Mouse (Mus musculus) testis, adult 2 months (tissue): ENCODE data around the gene Fhad1. TPM values are rescaled to one million over a fixed set of nuclear protein-coding genes. Genes with fewer than 3 reads are reported as not detected.

Source experiments
- H3K27ac ChIP-seq: fragments of 200-500 bp; 2 replicates; pipeline ENCODE4 v1.5.1; 2012; ENCODE audit warnings: low read depth, low read length; ENCODE audit not compliant: control insufficient read depth, insufficient read depth
- H3K27me3 ChIP-seq: fragments of 200-500 bp; 2 replicates; pipeline ENCODE4 v1.6.1; 2012; ENCODE audit warnings: mild to moderate bottlenecking, low read length, moderate library complexity; ENCODE audit not compliant: control insufficient read depth, insufficient read depth
- H3K36me3 ChIP-seq: fragments of 200-500 bp; 2 replicates; pipeline ENCODE4 v1.6.1; 2012; ENCODE audit warnings: mild to moderate bottlenecking, low read length; ENCODE audit not compliant: control insufficient read depth, insufficient read depth
- H3K4me1 ChIP-seq: fragments of 200-500 bp; 2 replicates; pipeline ENCODE4 v1.6.1; 2012; ENCODE audit warnings: low read length; ENCODE audit not compliant: control insufficient read depth, insufficient read depth
- H3K4me3 ChIP-seq: fragments of 200-500 bp; 2 replicates; pipeline ENCODE4 v1.5.1; 2012; ENCODE audit warnings: low read depth, mild to moderate bottlenecking, low read length, moderate library complexity, mixed read lengths; ENCODE audit not compliant: control insufficient read depth
- CTCF ChIP-seq: fragments of 200-500 bp; IDR thresholded peaks from 2 replicates; pipeline ENCODE4 v1.5.1; 2012; ENCODE audit warnings: low read depth, mild to moderate bottlenecking, inconsistent platforms, low read length, moderate library complexity; ENCODE audit not compliant: control insufficient read depth, insufficient read depth, insufficient replicate concordance
- POLR2A ChIP-seq: fragments of 200-500 bp; IDR thresholded peaks from 2 replicates; pipeline ENCODE4 v1.6.1; 2012; ENCODE audit warnings: low read depth, mild to moderate bottlenecking, inconsistent platforms, low read length, moderate library complexity; ENCODE audit not compliant: control insufficient read depth
- polyA plus RNA-seq: library from polyadenylated mRNA; depleted of rRNA; stranded (reverse); fragments of >200 nt; gene quantifications from 2 replicates; pipeline ENCODE4 v1.2.3, GENCODE M21; 2012

Gene Fhad1
- polyA plus RNA-seq, 1 experiment: 186 TPM

GRCm38 (mm10) chr4:141957740-141958139, 57.1 kb downstream of the Fhad1 start:
- no peak overlapping the region for H3K4me3 ChIP-seq
- H3K27ac ChIP-seq: no peak overlapping the region
- H3K4me1 ChIP-seq: peaks cover 6% of the 10 kb centered on the region
- H3K36me3 ChIP-seq: no peaks in the 10 kb centered on the region
- no peaks in the 10 kb centered on the region for H3K27me3 ChIP-seq
- no peak for TF ChIP-seq CTCF
- no peak for TF ChIP-seq POLR2A

GRCm38 (mm10) chr4:141956931-141957330, 58.0 kb downstream of the Fhad1 start:
- H3K4me1 ChIP-seq: peaks cover 6% of the 10 kb centered on the region
- H3K4me3 ChIP-seq: no peak overlapping the region

GRCm38 (mm10) chr4:141954770-141955720, 59.8 kb downstream of the Fhad1 start:
- TF ChIP-seq POLR2A (no peak), CTCF (no peak)
- Histone ChIP-seq H3K4me3 (no peak overlapping the region), H3K4me1 (peaks cover 6% of the 10 kb centered on the region), H3K27ac (no peak overlapping the region), H3K36me3 (no peaks in the 10 kb centered on the region), H3K27me3 (no peaks in the 10 kb centered on the region)

More at GRCm38 (mm10) chr4:141956931-141957330, 58.0 kb downstream of the Fhad1 start:
- no peaks in the 10 kb centered on the region for H3K27me3 ChIP-seq
- H3K27ac ChIP-seq: no peak overlapping the region
- no peaks in the 10 kb centered on the region for H3K36me3 ChIP-seq
- TF ChIP-seq POLR2A (no peak), CTCF (no peak)

- TF ChIP-seq CTCF (no peak), POLR2A (no peak)
- no peak overlapping the region for H3K27ac ChIP-seq
- H3K27me3 ChIP-seq: no peaks in the 10 kb centered on the region
- no peak overlapping the region for H3K4me3 ChIP-seq
- H3K4me1 ChIP-seq: peaks cover 6% of the 10 kb centered on the region
- H3K36me3 ChIP-seq: no peaks in the 10 kb centered on the region
These were observed 61.0 kb downstream of the Fhad1 start for GRCm38 (mm10) chr4:141953859-141954258.

GRCm38 (mm10) chr4:141953291-141953690, 61.6 kb downstream of the Fhad1 start:
- TF ChIP-seq CTCF: no peak
- no peak for TF ChIP-seq POLR2A
- Histone ChIP-seq H3K27ac (no peak overlapping the region), H3K36me3 (no peaks in the 10 kb centered on the region), H3K4me1 (peaks cover 3% of the 10 kb centered on the region), H3K27me3 (no peaks in the 10 kb centered on the region), H3K4me3 (no peak overlapping the region)

- TF ChIP-seq POLR2A (no peak), CTCF (no peak)
- H3K36me3 ChIP-seq: no peaks in the 10 kb centered on the region
- H3K4me1 ChIP-seq: peaks cover 3% of the 10 kb centered on the region
- peak overlapping the region; percentile 47 for H3K27ac ChIP-seq
- H3K27me3 ChIP-seq: no peaks in the 10 kb centered on the region
- H3K4me3 ChIP-seq: no peak overlapping the region
These were observed 62.1 kb downstream of the Fhad1 start for GRCm38 (mm10) chr4:141952824-141953223.

GRCm38 (mm10) chr4:141952114-141952513, 62.8 kb downstream of the Fhad1 start:
- H3K4me3 ChIP-seq: no peak overlapping the region
- TF ChIP-seq CTCF: no peak
- TF ChIP-seq POLR2A: no peak
- no peaks in the 10 kb centered on the region for H3K36me3 ChIP-seq
- no peaks in the 10 kb centered on the region for H3K27me3 ChIP-seq
- no peaks in the 10 kb centered on the region for H3K4me1 ChIP-seq
- peak overlapping the region; percentile 62; the same call in 1 of the 2 replicates for H3K27ac ChIP-seq
